Mouse (Mus musculus) heart, adult 9 months (tissue): ENCODE measurements at regions not wholly inside any gene's neighbourhood (a gene's known extent, or its start where the extent isn't known, plus 50 kb on each side); places are given as distances from the start of the nearest gene placed in this dataset.
"Not testable (repeated sequence)": the region's sequence is repeated elsewhere in the genome, so short reads cannot be mapped to it uniquely, and the experiment has no call there.

Experiments
- DNase-seq, 2 experiments: peaks; one replicate each; pipeline ENCODE4 v3.0.0; 2022; ENCODE audit warnings: low spot score in 2 of 2

- peak in 1 of 2 experiments; percentile 14 for DNase-seq
Measured at GRCm38 (mm10) chr9:25655767-25656513, 174.6 kb downstream of the Eepd1 start.

GRCm38 (mm10) chr9:25656534-25656933 lies 175.2 kb downstream of the Eepd1 start:
- no peak for DNase-seq

- DNase-seq, result no peak
Measured at GRCm38 (mm10) chr9:25683635-25684333, 202.4 kb downstream of the Eepd1 start.

GRCm38 (mm10) chr9:25693632-25694031 lies 212.3 kb downstream of the Eepd1 start:
- no peak for DNase-seq

GRCm38 (mm10) chr9:25695018-25695417 lies 213.7 kb downstream of the Eepd1 start:
- DNase-seq, result no peak

GRCm38 (mm10) chr9:25713636-25714035 lies 232.3 kb downstream of the Eepd1 start:
- no peak for DNase-seq

- no peak for DNase-seq
Measured at GRCm38 (mm10) chr9:25744162-25744561, 262.8 kb downstream of the Eepd1 start.

GRCm38 (mm10) chr9:25751138-25751537 lies 269.8 kb downstream of the Eepd1 start:
- DNase-seq, result no peak

- DNase-seq, result no peak
Measured at GRCm38 (mm10) chr9:25773899-25774298, 292.6 kb downstream of the Eepd1 start.

- no peak for DNase-seq
Measured at GRCm38 (mm10) chr9:25782631-25783030, 301.3 kb downstream of the Eepd1 start.

- DNase-seq, result no peak
Measured at GRCm38 (mm10) chr9:25795142-25795910, 314.0 kb downstream of the Eepd1 start.

- DNase-seq, result no peak
Measured at GRCm38 (mm10) chr9:25809562-25809961, 328.2 kb downstream of the Eepd1 start.

GRCm38 (mm10) chr9:25833295-25833694 lies 351.9 kb downstream of the Eepd1 start:
- no peak for DNase-seq

- DNase-seq, result not testable (repeated sequence)
Measured at GRCm38 (mm10) chr9:25849914-25850313, 368.6 kb downstream of the Eepd1 start.

GRCm38 (mm10) chr9:25850608-25851007 lies 369.3 kb downstream of the Eepd1 start:
- not testable (repeated sequence) for DNase-seq

GRCm38 (mm10) chr9:25854545-25854944 lies 373.2 kb downstream of the Eepd1 start:
- DNase-seq, result no peak

GRCm38 (mm10) chr9:25870260-25870659 lies 388.9 kb downstream of the Eepd1 start:
- no peak for DNase-seq

- no peak for DNase-seq
Measured at GRCm38 (mm10) chr9:25896333-25896905, 415.1 kb downstream of the Eepd1 start.
